Mouse (Mus musculus) embryonic facial prominence, embryonic 10.5 days (tissue): ENCODE results near the gene Cpne9. TPM values are rescaled to one million over a fixed set of nuclear protein-coding genes. Genes with fewer than 3 reads are reported as not detected.

Source experiments
- DNase-seq: peaks from one replicate; pipeline ENCODE4 v3.0.0-alpha.2; 2017; ENCODE audit warnings: low spot score
- H3K27ac ChIP-seq: fragments of 300-500 bp; sonication (generic); replicated peaks from 2 replicates; pipeline ENCODE4 v1.5.1; 2016; ENCODE audit warnings: mild to moderate bottlenecking
- H3K27me3 ChIP-seq: fragments of 300-500 bp; sonication (generic); replicated peaks from 2 replicates; pipeline ENCODE4 v1.6.1; 2016; ENCODE audit warnings: low read depth, mild to moderate bottlenecking; ENCODE audit not compliant: poor library complexity, severe bottlenecking
- H3K36me3 ChIP-seq: fragments of 300-500 bp; sonication (generic); replicated peaks from 2 replicates; pipeline ENCODE4 v1.6.1; 2016; ENCODE audit warnings: mild to moderate bottlenecking, moderate library complexity
- H3K4me1 ChIP-seq: fragments of 300-500 bp; sonication (generic); 2 replicates; pipeline ENCODE4 v1.6.1; 2016
- H3K4me3 ChIP-seq: fragments of 300-500 bp; sonication (generic); 2 replicates; pipeline ENCODE4 v1.5.1; 2016; ENCODE audit warnings: mild to moderate bottlenecking, moderate library complexity
- H3K9me3 ChIP-seq: fragments of 300-500 bp; sonication (generic); 2 replicates; pipeline ENCODE4 v1.6.1; 2016; ENCODE audit warnings: mild to moderate bottlenecking
- WGBS: fragments of 180-500 bp; shearing (Covaris S2); methylation state at CpG from one replicate; pipeline ENCODE4 v1.1.7; 2016; 5-methylcytosine and 5-hydroxymethylcytosine counted together
- polyA plus RNA-seq: library from polyadenylated mRNA; unstranded; fragments of >200 nt; fragmentation: Nextera tagmentation; extraction: Ambion mirVana; gene quantifications from 2 replicates; pipeline ENCODE4 v1.2.1, GENCODE M21; 2016

Cpne9 gene
- polyA plus RNA-seq, result 0.04 and 0.11 TPM in 2 replicates

GRCm38 (mm10) chr6:113282101-113282802, at the start of gene Cpne9:
Gene Cpne9 (plus strand): TSS chr6:113282307.
- no peaks in the 10 kb centered on the region for H3K9me3 ChIP-seq
- H3K4me1 ChIP-seq, result peaks cover 18% of the 10 kb centered on the region
- no peak within 1 kb of the TSS for H3K27ac ChIP-seq
- peak; percentile 75 for DNase-seq
- WGBS, result 1% methylated on average over 37 of the region's 37 CpGs
- peaks cover 20% of the 10 kb centered on the region for H3K36me3 ChIP-seq
- peak within 1 kb of the TSS; percentile 40 for H3K4me3 ChIP-seq
- H3K27me3 ChIP-seq, result peaks cover 57% of the 10 kb centered on the region

- no peak overlapping the region for H3K27ac ChIP-seq
- 76% methylated on average over 5 of the region's 5 CpGs for WGBS
- no peak for DNase-seq
- no peaks in the 10 kb centered on the region for H3K27me3 ChIP-seq
- no peak overlapping the region for H3K4me3 ChIP-seq
- H3K4me1 ChIP-seq, result peaks cover 17% of the 10 kb centered on the region
- no peaks in the 10 kb centered on the region for H3K9me3 ChIP-seq
- peaks cover 3% of the 10 kb centered on the region for H3K36me3 ChIP-seq
Measured at GRCm38 (mm10) chr6:113235141-113235540, 47.0 kb upstream of the Cpne9 start.

GRCm38 (mm10) chr6:113237542-113238270, 44.4 kb upstream of the Cpne9 start, which contains the start of gene Mtmr14:
Gene Mtmr14 (plus strand): TSS chr6:113237843.
- no peaks in the 10 kb centered on the region for H3K9me3 ChIP-seq
- peak within 1 kb of the TSS; percentile 99 for H3K4me3 ChIP-seq
- under 1% methylated on average over 55 of the region's 55 CpGs for WGBS
- peaks cover 20% of the 10 kb centered on the region for H3K36me3 ChIP-seq
- H3K27ac ChIP-seq, result peak within 1 kb of the TSS; percentile 84
- DNase-seq, result peak; percentile 100
- H3K27me3 ChIP-seq, result no peaks in the 10 kb centered on the region
- peaks cover 17% of the 10 kb centered on the region for H3K4me1 ChIP-seq

- 0 out of 2 replicates have a peak overlapping the region, but pooled peaks have one; percentile 84 for H3K27ac ChIP-seq
- WGBS, result 42% methylated on average over 6 of the region's 6 CpGs
Measured at GRCm38 (mm10) chr6:113238442-113238841, 43.7 kb upstream of the Cpne9 start.

GRCm38 (mm10) chr6:113242753-113243152, 39.4 kb upstream of the Cpne9 start:
- Histone ChIP-seq H3K27me3 (no peaks in the 10 kb centered on the region), H3K36me3 (peaks cover 54% of the 10 kb centered on the region), H3K4me1 (peaks cover 13% of the 10 kb centered on the region), H3K27ac (no peak overlapping the region), H3K9me3 (no peaks in the 10 kb centered on the region), H3K4me3 (no peak overlapping the region)
- DNase-seq, result no peak
- 92% methylated on average over 1 of the region's 1 CpGs for WGBS

More at GRCm38 (mm10) chr6:113238442-113238841, 43.7 kb upstream of the Cpne9 start:
- H3K9me3 ChIP-seq, result no peaks in the 10 kb centered on the region
- peaks cover 27% of the 10 kb centered on the region for H3K36me3 ChIP-seq
- DNase-seq, result no peak
- peak overlapping the region; percentile 99 for H3K4me3 ChIP-seq
- no peaks in the 10 kb centered on the region for H3K27me3 ChIP-seq
- peaks cover 17% of the 10 kb centered on the region for H3K4me1 ChIP-seq

- Histone ChIP-seq H3K36me3 (peaks cover 71% of the 10 kb centered on the region), H3K4me1 (no peaks in the 10 kb centered on the region), H3K9me3 (no peaks in the 10 kb centered on the region), H3K27me3 (no peaks in the 10 kb centered on the region), H3K4me3 (no peak overlapping the region), H3K27ac (no peak overlapping the region)
- no peak for DNase-seq
- WGBS, result 92% methylated on average over 2 of the region's 2 CpGs
Measured at GRCm38 (mm10) chr6:113245585-113245984, 36.5 kb upstream of the Cpne9 start.

GRCm38 (mm10) chr6:113250786-113251185, 31.3 kb upstream of the Cpne9 start:
- Histone ChIP-seq H3K9me3 (no peaks in the 10 kb centered on the region), H3K4me1 (no peaks in the 10 kb centered on the region), H3K4me3 (no peak overlapping the region), H3K27ac (no peak overlapping the region), H3K36me3 (peaks cover 83% of the 10 kb centered on the region), H3K27me3 (no peaks in the 10 kb centered on the region)
- DNase-seq, result no peak
- 87% methylated on average over 5 of the region's 5 CpGs for WGBS

- Histone ChIP-seq H3K27me3 (no peaks in the 10 kb centered on the region), H3K4me1 (no peaks in the 10 kb centered on the region), H3K9me3 (no peaks in the 10 kb centered on the region), H3K4me3 (no peak overlapping the region), H3K36me3 (peaks cover 86% of the 10 kb centered on the region), H3K27ac (no peak overlapping the region)
- no peak for DNase-seq
Measured at GRCm38 (mm10) chr6:113251921-113252320, 30.2 kb upstream of the Cpne9 start.

GRCm38 (mm10) chr6:113254899-113255298, 27.2 kb upstream of the Cpne9 start:
- peaks cover 92% of the 10 kb centered on the region for H3K36me3 ChIP-seq
- DNase-seq, result no peak
- H3K9me3 ChIP-seq, result no peaks in the 10 kb centered on the region
- no peak overlapping the region for H3K4me3 ChIP-seq
- no peaks in the 10 kb centered on the region for H3K4me1 ChIP-seq
- H3K27me3 ChIP-seq, result no peaks in the 10 kb centered on the region
- H3K27ac ChIP-seq, result no peak overlapping the region

GRCm38 (mm10) chr6:113261174-113261858, 20.8 kb upstream of the Cpne9 start:
- WGBS, result 88% methylated on average over 8 of the region's 8 CpGs
- Histone ChIP-seq H3K27me3 (no peaks in the 10 kb centered on the region), H3K36me3 (peaks cover 95% of the 10 kb centered on the region), H3K27ac (no peak overlapping the region), H3K9me3 (no peaks in the 10 kb centered on the region), H3K4me3 (no peak overlapping the region), H3K4me1 (no peaks in the 10 kb centered on the region)
- DNase-seq, result no peak

- H3K36me3 ChIP-seq, result peaks cover 99% of the 10 kb centered on the region
- DNase-seq, result no peak
- no peaks in the 10 kb centered on the region for H3K27me3 ChIP-seq
- no peak overlapping the region for H3K4me3 ChIP-seq
- H3K4me1 ChIP-seq, result no peaks in the 10 kb centered on the region
- no peaks in the 10 kb centered on the region for H3K9me3 ChIP-seq
- H3K27ac ChIP-seq, result no peak overlapping the region
- 88% methylated on average over 6 of the region's 6 CpGs for WGBS
Measured at GRCm38 (mm10) chr6:113263531-113263930, 18.6 kb upstream of the Cpne9 start.

- WGBS, result 95% methylated on average over 8 of the region's 8 CpGs
- DNase-seq, result no peak
- no peaks in the 10 kb centered on the region for H3K4me1 ChIP-seq
- peaks cover 99% of the 10 kb centered on the region for H3K36me3 ChIP-seq
- no peaks in the 10 kb centered on the region for H3K9me3 ChIP-seq
- no peaks in the 10 kb centered on the region for H3K27me3 ChIP-seq
- no peak overlapping the region for H3K27ac ChIP-seq
- no peak overlapping the region for H3K4me3 ChIP-seq
Measured at GRCm38 (mm10) chr6:113264429-113264828, 17.7 kb upstream of the Cpne9 start.
